Mouse (Mus musculus): ENCODE measurements around the gene Wasl. TPM values are rescaled to one million over a fixed set of nuclear protein-coding genes. Genes with fewer than 3 reads are reported as not detected.

The Wasl gene
- polyA plus RNA-seq, 1 experiment = 62.3 TPM

DNA sequence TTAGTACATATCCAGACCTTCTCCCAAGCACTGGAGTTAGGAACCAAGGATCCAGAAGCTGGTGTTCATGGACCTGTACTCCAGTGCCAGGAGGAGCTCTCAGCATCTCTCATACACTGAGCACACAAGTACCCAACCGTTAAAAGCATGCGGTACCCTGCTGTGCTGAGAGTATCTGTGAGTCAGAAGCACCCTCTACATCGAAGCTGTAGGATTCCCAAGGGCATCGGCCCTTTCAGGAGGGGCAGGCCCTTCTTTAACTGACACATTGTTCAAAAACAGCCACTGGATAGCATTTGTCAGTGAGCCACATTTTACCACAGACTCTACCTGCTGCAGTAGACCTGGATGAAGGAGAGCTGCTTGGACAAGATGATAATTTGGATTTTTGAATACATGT lies 56.7 kb downstream of the Wasl start:
- Histone ChIP-seq H3K27me3 (ENCODE audit: control insufficient read depth, insufficient read depth, low read length, poor library complexity, severe bottlenecking) (no peaks in the 10 kb centered on the region), H3K9me3 (replicated peaks; ENCODE audit: control insufficient read depth, insufficient read depth, low read length, poor library complexity, severe bottlenecking) (peaks cover 18% of the 10 kb centered on the region; the same call in 1 of the 2 replicates), H3K4me3 (ENCODE audit: low read depth, low read length) (no peak overlapping the region), H3K9ac (ENCODE audit: low read depth, poor library complexity, severe bottlenecking) (no peak overlapping the region), H3K4me1 (ENCODE audit: control insufficient read depth, insufficient read depth, low read length) (no peaks in the 10 kb centered on the region), H3K36me3 (ENCODE audit: control insufficient read depth, insufficient read depth, low read length, poor library complexity, severe bottlenecking) (no peaks in the 10 kb centered on the region), H3K27ac (ENCODE audit: insufficient read depth, low read length) (no peak overlapping the region)
- TF ChIP-seq POLR2A (IDR thresholded peaks at IDR 0.05; ENCODE audit: insufficient read depth, low read length) (no peak), CTCF (IDR thresholded peaks at IDR 0.05; ENCODE audit: low read depth, low read length) (no peak), EP300 (IDR thresholded peaks at IDR 0.05; ENCODE audit: insufficient read depth, low read depth, low read length) (no peak)

DNA sequence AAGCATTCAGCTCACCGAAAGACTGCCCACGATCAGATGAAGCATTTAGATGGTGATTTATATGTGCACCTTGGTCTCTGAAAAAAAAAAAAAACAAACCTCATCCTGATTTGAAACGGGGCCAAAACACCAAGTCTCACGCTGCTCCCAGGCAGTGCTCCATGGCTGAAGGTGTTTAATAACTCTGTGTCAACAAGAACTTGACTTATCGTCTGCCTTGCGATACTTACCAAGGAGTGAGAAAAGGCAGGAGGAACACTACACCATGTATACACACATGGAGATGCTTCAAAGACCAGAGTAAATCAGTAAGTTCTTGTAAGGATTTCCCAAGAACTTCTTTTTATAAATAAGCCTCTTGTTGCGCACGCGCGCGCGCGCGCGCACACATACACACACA lies 57.3 kb downstream of the Wasl start:
- no peak overlapping the region for H3K27ac ChIP-seq (ENCODE audit: insufficient read depth, low read length)
- TF ChIP-seq POLR2A (IDR thresholded peaks at IDR 0.05; ENCODE audit: insufficient read depth, low read length) (no peak), CTCF (IDR thresholded peaks at IDR 0.05; ENCODE audit: low read depth, low read length) (no peak), EP300 (IDR thresholded peaks at IDR 0.05; ENCODE audit: insufficient read depth, low read depth, low read length) (no peak)
- H3K4me3 ChIP-seq (ENCODE audit: low read depth, low read length) = no peak overlapping the region
- H3K36me3 ChIP-seq (ENCODE audit: control insufficient read depth, insufficient read depth, low read length, poor library complexity, severe bottlenecking) = no peaks in the 10 kb centered on the region
- H3K9ac ChIP-seq (ENCODE audit: low read depth, poor library complexity, severe bottlenecking) = no peak overlapping the region
- H3K27me3 ChIP-seq (ENCODE audit: control insufficient read depth, insufficient read depth, low read length, poor library complexity, severe bottlenecking) = no peaks in the 10 kb centered on the region
- peaks cover 18% of the 10 kb centered on the region; the same call in 1 of the 2 replicates for H3K9me3 ChIP-seq (replicated peaks; ENCODE audit: control insufficient read depth, insufficient read depth, low read length, poor library complexity, severe bottlenecking)
- H3K4me1 ChIP-seq (ENCODE audit: control insufficient read depth, insufficient read depth, low read length) = no peaks in the 10 kb centered on the region

DNA sequence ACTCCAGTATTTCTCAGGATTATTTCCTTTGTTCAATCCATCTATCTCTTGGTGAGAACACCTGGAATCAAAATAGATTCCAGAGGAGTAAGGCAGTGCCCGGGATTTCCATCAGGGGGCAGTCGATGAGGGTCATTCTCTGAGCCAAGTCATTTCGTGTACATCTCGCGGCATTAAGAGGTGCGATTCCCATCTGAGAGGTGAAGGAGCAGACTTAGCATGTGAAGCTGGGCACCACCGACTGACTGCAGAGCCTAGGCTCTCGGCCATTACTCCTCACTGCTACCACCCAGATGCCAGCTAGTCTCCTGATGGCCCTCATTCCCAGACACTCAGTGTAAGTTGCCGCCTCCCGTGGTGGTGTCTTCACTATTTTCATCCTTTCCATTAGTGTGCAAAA lies 58.3 kb downstream of the Wasl start:
- no peak overlapping the region for H3K4me3 ChIP-seq (ENCODE audit: low read depth, low read length)
- no peaks in the 10 kb centered on the region for H3K36me3 ChIP-seq (ENCODE audit: control insufficient read depth, insufficient read depth, low read length, poor library complexity, severe bottlenecking)
- TF ChIP-seq CTCF (IDR thresholded peaks at IDR 0.05; ENCODE audit: low read depth, low read length) (no peak), EP300 (IDR thresholded peaks at IDR 0.05; ENCODE audit: insufficient read depth, low read depth, low read length) (no peak), POLR2A (IDR thresholded peaks at IDR 0.05; ENCODE audit: insufficient read depth, low read length) (no peak)
- peaks cover 18% of the 10 kb centered on the region; the same call in 1 of the 2 replicates for H3K9me3 ChIP-seq (replicated peaks; ENCODE audit: control insufficient read depth, insufficient read depth, low read length, poor library complexity, severe bottlenecking)
- H3K27me3 ChIP-seq (ENCODE audit: control insufficient read depth, insufficient read depth, low read length, poor library complexity, severe bottlenecking) = no peaks in the 10 kb centered on the region
- H3K9ac ChIP-seq (ENCODE audit: low read depth, poor library complexity, severe bottlenecking) = no peak overlapping the region
- no peak overlapping the region for H3K27ac ChIP-seq (ENCODE audit: insufficient read depth, low read length)
- no peaks in the 10 kb centered on the region for H3K4me1 ChIP-seq (ENCODE audit: control insufficient read depth, insufficient read depth, low read length)

DNA sequence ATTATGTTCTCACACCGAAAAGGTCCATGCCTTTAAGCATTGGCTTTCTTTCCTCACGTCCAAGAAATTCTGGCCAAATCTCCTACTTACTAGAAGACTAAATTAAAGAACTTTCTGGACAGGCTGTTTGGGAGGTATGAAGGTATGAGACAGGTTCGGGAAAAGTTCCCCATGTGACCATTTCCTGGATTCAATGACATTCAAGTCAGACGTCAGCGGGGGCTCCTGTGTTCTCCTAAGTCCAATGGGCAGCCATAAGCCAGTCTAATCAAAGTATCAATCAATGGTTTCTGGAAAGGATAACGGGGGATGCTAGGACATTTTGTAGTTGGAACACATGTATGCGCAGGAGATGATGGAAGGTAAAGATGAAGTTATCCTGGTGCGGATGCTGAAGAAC lies 59.2 kb downstream of the Wasl start:
- H3K9ac ChIP-seq (ENCODE audit: low read depth, poor library complexity, severe bottlenecking) = no peak overlapping the region
- no peaks in the 10 kb centered on the region for H3K27me3 ChIP-seq (ENCODE audit: control insufficient read depth, insufficient read depth, low read length, poor library complexity, severe bottlenecking)
- TF ChIP-seq EP300 (IDR thresholded peaks at IDR 0.05; ENCODE audit: insufficient read depth, low read depth, low read length) (no peak), CTCF (IDR thresholded peaks at IDR 0.05; ENCODE audit: low read depth, low read length) (no peak), POLR2A (IDR thresholded peaks at IDR 0.05; ENCODE audit: insufficient read depth, low read length) (no peak)
- H3K36me3 ChIP-seq (ENCODE audit: control insufficient read depth, insufficient read depth, low read length, poor library complexity, severe bottlenecking) = no peaks in the 10 kb centered on the region
- H3K4me3 ChIP-seq (ENCODE audit: low read depth, low read length) = no peak overlapping the region
- H3K9me3 ChIP-seq (replicated peaks; ENCODE audit: control insufficient read depth, insufficient read depth, low read length, poor library complexity, severe bottlenecking) = peaks cover 18% of the 10 kb centered on the region; the same call in 1 of the 2 replicates
- no peaks in the 10 kb centered on the region for H3K4me1 ChIP-seq (ENCODE audit: control insufficient read depth, insufficient read depth, low read length)
- no peak overlapping the region for H3K27ac ChIP-seq (ENCODE audit: insufficient read depth, low read length)

DNA sequence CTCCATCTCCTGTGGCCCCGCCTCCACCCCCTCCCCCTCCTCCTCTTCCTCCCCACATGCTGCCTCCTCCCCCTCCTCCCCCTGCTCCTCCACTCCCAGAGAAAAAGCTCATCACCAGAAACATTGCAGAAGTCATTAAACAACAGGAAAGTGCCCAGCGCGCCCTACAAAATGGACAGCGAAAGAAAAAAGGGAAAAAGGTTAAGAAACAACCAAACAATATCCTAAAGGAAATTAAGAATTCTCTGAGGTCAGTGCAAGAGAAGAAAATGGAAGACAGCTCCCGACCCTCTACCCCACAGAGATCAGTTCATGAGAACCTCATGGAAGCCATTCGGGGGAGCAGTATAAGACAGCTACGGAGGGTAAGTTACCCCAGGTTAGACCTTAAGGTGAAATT lies 60.5 kb downstream of the Wasl start:
- no peak overlapping the region for H3K9ac ChIP-seq (ENCODE audit: low read depth, poor library complexity, severe bottlenecking)
- no peaks in the 10 kb centered on the region for H3K27me3 ChIP-seq (ENCODE audit: control insufficient read depth, insufficient read depth, low read length, poor library complexity, severe bottlenecking)
- H3K4me3 ChIP-seq (ENCODE audit: low read depth, low read length) = no peak overlapping the region
- H3K4me1 ChIP-seq (ENCODE audit: control insufficient read depth, insufficient read depth, low read length) = no peaks in the 10 kb centered on the region
- H3K36me3 ChIP-seq (ENCODE audit: control insufficient read depth, insufficient read depth, low read length, poor library complexity, severe bottlenecking) = no peaks in the 10 kb centered on the region
- H3K9me3 ChIP-seq (replicated peaks; ENCODE audit: control insufficient read depth, insufficient read depth, low read length, poor library complexity, severe bottlenecking) = peaks cover 18% of the 10 kb centered on the region; the same call in 1 of the 2 replicates
- H3K27ac ChIP-seq (ENCODE audit: insufficient read depth, low read length) = no peak overlapping the region
- no peak for TF ChIP-seq POLR2A (IDR thresholded peaks at IDR 0.05; ENCODE audit: insufficient read depth, low read length)
- TF ChIP-seq EP300 (IDR thresholded peaks at IDR 0.05; ENCODE audit: insufficient read depth, low read depth, low read length) = no peak
- TF ChIP-seq CTCF (IDR thresholded peaks at IDR 0.05; ENCODE audit: low read depth, low read length) = no peak

DNA sequence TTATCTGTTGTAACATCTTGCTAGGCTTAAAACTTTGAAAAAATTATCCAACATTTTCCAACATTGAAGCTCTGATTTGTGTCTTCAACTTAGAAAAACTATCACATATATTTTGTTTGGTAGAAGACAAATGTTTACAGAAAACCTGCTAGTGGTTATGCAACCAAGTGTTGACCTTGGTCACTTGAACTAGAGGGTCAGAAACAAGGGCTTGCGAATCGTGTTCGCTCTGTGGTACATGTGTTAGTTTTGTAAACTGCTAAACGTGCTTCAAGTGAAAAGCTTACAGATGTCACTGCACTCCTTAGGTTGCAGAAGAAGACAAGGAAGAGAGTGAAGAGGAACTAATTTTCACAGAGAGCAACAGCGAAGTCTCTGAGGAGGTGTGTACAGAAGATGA lies 61.8 kb downstream of the Wasl start:
- Histone ChIP-seq H3K36me3 (ENCODE audit: control insufficient read depth, insufficient read depth, low read length, poor library complexity, severe bottlenecking) (no peaks in the 10 kb centered on the region), H3K4me3 (ENCODE audit: low read depth, low read length) (no peak overlapping the region), H3K27ac (ENCODE audit: insufficient read depth, low read length) (no peak overlapping the region), H3K27me3 (ENCODE audit: control insufficient read depth, insufficient read depth, low read length, poor library complexity, severe bottlenecking) (no peaks in the 10 kb centered on the region), H3K9ac (ENCODE audit: low read depth, poor library complexity, severe bottlenecking) (no peak overlapping the region), H3K4me1 (ENCODE audit: control insufficient read depth, insufficient read depth, low read length) (no peaks in the 10 kb centered on the region), H3K9me3 (replicated peaks; ENCODE audit: control insufficient read depth, insufficient read depth, low read length, poor library complexity, severe bottlenecking) (peaks cover 18% of the 10 kb centered on the region; the same call in 1 of the 2 replicates)
- no peak for TF ChIP-seq CTCF (IDR thresholded peaks at IDR 0.05; ENCODE audit: low read depth, low read length)
- no peak for TF ChIP-seq EP300 (IDR thresholded peaks at IDR 0.05; ENCODE audit: insufficient read depth, low read depth, low read length)
- TF ChIP-seq POLR2A (IDR thresholded peaks at IDR 0.05; ENCODE audit: insufficient read depth, low read length) = no peak
